Mouse (Mus musculus) liver, adult 2 months (tissue): ENCODE results near the gene Kmt2a.

Experiments used
- CTCF ChIP-seq: fragments of 200-500 bp; IDR thresholded peaks from 2 replicates; pipeline ENCODE4 v1.5.1; 2011; ENCODE audit warnings: low read depth, low read length, control low read depth
- POLR2A ChIP-seq: fragments of 200-500 bp; IDR thresholded peaks from 2 replicates; pipeline ENCODE4 v1.6.1; 2011; ENCODE audit warnings: low read length, control low read depth; ENCODE audit not compliant: insufficient read depth; ENCODE audit errors: extremely low read depth

DNA sequence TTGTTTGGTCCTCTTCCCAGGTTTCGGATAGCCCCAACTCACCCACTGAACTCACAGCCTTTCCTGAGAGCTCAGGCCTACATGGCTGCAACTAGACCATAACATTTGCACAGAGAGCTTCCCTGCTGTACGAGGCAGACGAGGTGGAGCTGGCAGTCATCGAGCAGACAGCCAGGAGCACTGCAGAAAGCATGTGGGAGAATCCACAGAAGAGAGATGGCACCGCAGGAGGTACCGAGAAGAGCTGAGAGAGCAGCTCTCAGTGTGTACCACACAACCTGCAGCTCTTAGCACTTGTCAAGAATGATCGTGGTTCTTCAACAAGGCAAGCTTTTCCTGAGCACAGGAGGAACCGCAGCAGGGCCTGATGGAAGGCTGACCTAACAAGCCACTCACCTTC is 66.9 kb downstream of the Kmt2a start:
- TF ChIP-seq POLR2A (no peak), CTCF (no peak)
